Mouse (Mus musculus) heart, embryonic 15.5 days (tissue): ENCODE measurements around the gene Gdf5. TPM values are rescaled to one million over a fixed set of nuclear protein-coding genes. Genes with fewer than 3 reads are reported as not detected.
"Not testable (repeated sequence)": the region's sequence is repeated elsewhere in the genome, so short reads cannot be mapped to it uniquely, and the experiment has no call there.

Experiments used
- ATAC-seq: fragments of 200-750 bp; cut with Nextera tagmentation; replicated peaks from 2 replicates; pipeline ENCODE4 v1.8.0; 2017; ENCODE audit warnings: low read depth, moderate TSS enrichment; ENCODE audit not compliant: insufficient number of reproducible peaks, insufficient read depth, low FRiP score
- H3K27ac ChIP-seq: fragments of 300-500 bp; sonication (generic); 2 replicates; pipeline ENCODE4 v1.5.1; 2015; ENCODE audit warnings: mild to moderate bottlenecking, inconsistent platforms
- H3K27me3 ChIP-seq: fragments of 300-500 bp; sonication (generic); 2 replicates; pipeline ENCODE4 v1.6.1; 2015; ENCODE audit warnings: inconsistent platforms
- H3K36me3 ChIP-seq: fragments of 300-500 bp; sonication (generic); 2 replicates; pipeline ENCODE4 v1.6.1; 2015; ENCODE audit warnings: mild to moderate bottlenecking, inconsistent platforms
- H3K4me1 ChIP-seq: fragments of 300-500 bp; sonication (generic); replicated peaks from 2 replicates; pipeline ENCODE4 v1.6.1; 2015; ENCODE audit warnings: inconsistent platforms
- H3K4me2 ChIP-seq: fragments of 300-500 bp; sonication (generic); 2 replicates; pipeline ENCODE4 v1.6.1; 2015; ENCODE audit warnings: inconsistent platforms, mild to moderate bottlenecking, moderate library complexity
- H3K4me3 ChIP-seq: fragments of 300-500 bp; sonication (generic); 2 replicates; pipeline ENCODE4 v1.5.1; 2015; ENCODE audit warnings: mild to moderate bottlenecking, inconsistent platforms
- H3K9ac ChIP-seq: fragments of 300-500 bp; sonication (generic); 2 replicates; pipeline ENCODE4 v1.6.1; 2015; ENCODE audit warnings: mild to moderate bottlenecking, inconsistent platforms
- H3K9me3 ChIP-seq: fragments of 300-500 bp; sonication (generic); replicated peaks from 2 replicates; pipeline ENCODE4 v1.6.1; 2016; ENCODE audit warnings: inconsistent platforms
- WGBS: fragments of 180-500 bp; shearing (Covaris S2); methylation state at CpG from one replicate; pipeline ENCODE4 v1.1.7; 2015; ENCODE audit warnings: mixed read lengths; 5-methylcytosine and 5-hydroxymethylcytosine counted together
- polyA plus RNA-seq: library from polyadenylated mRNA; unstranded; fragments of >200 nt; fragmentation: Nextera tagmentation; extraction: Ambion mirVana; gene quantifications from 2 replicates; pipeline ENCODE4 v1.2.1, GENCODE M21; 2015

The Gdf5 gene
- polyA plus RNA-seq, 1 experiment from 2014 or later, result 0.30 TPM

- no peak for ATAC-seq
- Histone ChIP-seq H3K36me3 (no peaks in the 10 kb centered on the region), H3K4me1 (peaks cover 16% of the 10 kb centered on the region), H3K27me3 (peaks cover 7% of the 10 kb centered on the region), H3K9me3 (no peaks in the 10 kb centered on the region), H3K9ac (no peak within 1 kb of the TSS), H3K27ac (no peak within 1 kb of the TSS), H3K4me2 (no peak within 1 kb of the TSS), H3K4me3 (no peak within 1 kb of the TSS)
- WGBS, result 87% methylated on average over 3 of the region's 3 CpGs
These were observed 4.5 kb downstream of the Gdf5 start, which contains the start of gene Gm15557 for GRCm38 (mm10) chr2:155940681-155941080. Gene Gm15557 (plus strand): TSS chr2:155940728.

DNA sequence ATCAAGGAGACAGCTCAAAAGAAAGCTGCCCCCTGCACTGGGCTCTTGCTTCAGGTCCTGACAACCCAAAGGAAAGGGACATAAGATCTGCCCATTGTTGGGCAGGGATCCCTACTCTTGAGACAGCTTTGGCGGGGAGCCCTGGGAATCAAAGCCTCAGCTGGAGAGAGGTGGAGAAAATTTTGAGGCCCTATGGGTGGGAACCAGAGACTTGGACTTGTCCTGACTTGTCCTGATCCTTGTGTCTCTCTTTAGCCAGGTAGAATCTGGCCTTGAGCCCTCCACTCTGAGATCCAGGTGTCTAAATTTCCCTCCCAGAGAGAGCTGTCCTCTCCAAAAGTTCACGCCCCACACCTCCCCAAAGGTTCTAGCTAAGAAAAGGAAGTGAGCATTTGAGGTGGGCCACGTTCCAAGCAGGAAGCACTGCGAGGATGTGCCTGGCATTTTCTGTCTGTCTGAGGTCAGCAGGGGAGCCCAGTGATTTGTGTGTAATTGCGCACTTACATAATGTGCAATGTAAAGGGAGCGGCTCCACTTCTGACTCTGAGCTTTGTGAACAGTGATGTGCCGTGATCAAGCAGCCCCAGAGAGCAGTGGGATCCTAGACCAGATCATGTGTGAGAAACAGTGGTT is 5.2 kb downstream of the Gdf5 start:
- Histone ChIP-seq H3K4me2 (no peak overlapping the region), H3K27me3 (peaks cover 7% of the 10 kb centered on the region), H3K9ac (no peak overlapping the region), H3K4me1 (peaks cover 13% of the 10 kb centered on the region), H3K4me3 (no peak overlapping the region), H3K27ac (no peak overlapping the region), H3K36me3 (no peaks in the 10 kb centered on the region), H3K9me3 (no peaks in the 10 kb centered on the region)
- 63% methylated on average over 7 of the region's 7 CpGs for WGBS
- no peak for ATAC-seq

DNA sequence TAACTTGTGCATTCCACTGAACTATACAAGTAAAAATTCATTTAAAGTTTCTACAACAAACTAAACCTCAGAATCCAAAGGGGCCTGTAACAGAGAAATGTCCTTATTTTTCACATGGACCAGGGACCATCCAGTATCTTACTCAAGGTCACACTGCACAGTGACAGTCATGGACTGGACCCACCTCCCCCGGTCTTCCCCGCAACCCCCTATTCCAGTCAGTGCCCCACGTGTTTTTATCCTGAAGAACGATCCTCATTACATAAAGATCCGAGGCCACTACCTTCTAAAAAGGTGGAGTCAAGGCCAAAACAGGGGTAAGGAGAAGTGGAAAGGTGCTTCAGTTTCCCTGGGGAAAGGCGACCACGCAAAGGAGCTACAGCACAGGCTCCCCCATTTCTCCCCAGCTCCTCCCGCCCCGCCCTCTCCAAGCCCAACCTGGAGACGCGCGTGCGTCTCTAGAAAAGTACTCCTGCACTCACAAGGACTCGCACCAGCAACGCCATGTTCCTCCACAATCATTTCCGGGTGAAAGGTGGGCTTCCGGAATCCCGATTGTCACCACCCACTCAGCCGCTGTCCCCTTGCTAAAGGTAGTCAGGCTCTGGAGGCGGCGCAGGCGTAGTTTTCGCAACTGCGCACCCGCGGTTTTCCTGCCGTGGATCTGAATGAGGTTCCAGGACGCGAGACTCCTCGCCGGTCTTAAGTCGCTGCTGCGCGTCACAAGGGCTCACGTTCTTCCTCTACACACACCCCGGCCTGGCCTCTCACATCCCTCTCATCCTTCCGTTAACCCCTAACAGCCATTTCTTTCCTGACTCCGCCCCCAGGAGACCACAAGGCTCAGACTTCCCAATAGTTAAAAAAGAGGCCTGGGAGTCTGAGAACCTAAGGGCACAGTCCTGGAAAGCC is 15.4 kb downstream of the Gdf5 start, which contains the start of gene Uqcc1:
TSS of gene Uqcc1 (minus strand) at position 780 of the 912 bp plus-strand sequence.
- Histone ChIP-seq H3K4me1 (peaks cover 16% of the 10 kb centered on the region), H3K27me3 (no peaks in the 10 kb centered on the region), H3K9ac (peak within 1 kb of the TSS; percentile 51), H3K4me2 (peak within 1 kb of the TSS; percentile 67), H3K9me3 (no peaks in the 10 kb centered on the region), H3K4me3 (peak within 1 kb of the TSS; percentile 62), H3K36me3 (no peaks in the 10 kb centered on the region), H3K27ac (peak within 1 kb of the TSS; percentile 84)
- WGBS, result under 1% methylated on average over 38 of the region's 38 CpGs
- peak; percentile 90 for ATAC-seq

DNA sequence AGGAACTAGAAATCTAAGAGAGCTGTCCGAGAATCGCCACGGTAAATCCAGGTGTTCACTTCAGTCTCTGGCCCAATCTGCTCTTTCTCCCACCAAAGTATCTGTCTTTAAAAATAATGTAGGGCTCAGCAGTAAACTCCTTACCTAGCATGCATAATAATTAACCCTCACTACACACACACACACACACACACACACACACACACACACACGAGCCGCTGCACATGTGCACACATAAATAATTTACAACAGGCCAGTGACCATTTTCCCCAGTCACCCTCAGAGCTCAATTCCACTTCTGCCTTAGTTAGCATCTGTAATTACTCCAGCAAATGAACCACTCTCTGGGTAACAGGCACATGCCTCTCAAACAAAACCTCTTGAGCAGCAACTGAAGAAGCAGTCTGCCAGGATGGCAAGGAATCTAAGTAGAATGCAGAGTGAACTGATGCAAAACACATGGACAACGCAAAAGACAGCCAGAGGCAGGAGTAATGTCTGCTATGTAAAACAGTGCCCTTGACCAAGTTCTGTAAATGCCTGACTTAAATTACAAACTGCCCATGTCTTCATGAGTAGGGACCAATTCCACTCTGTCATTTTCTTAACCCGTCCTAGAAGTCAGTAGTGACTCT is 16.3 kb downstream of the Gdf5 start:
- Histone ChIP-seq H3K27ac (peak overlapping the region; percentile 84), H3K4me3 (peak overlapping the region; percentile 62), H3K36me3 (peaks cover 7% of the 10 kb centered on the region; the same call in 1 of the 2 replicates), H3K9me3 (no peaks in the 10 kb centered on the region), H3K9ac (peak overlapping the region; percentile 51), H3K4me1 (peaks cover 16% of the 10 kb centered on the region), H3K4me2 (peak overlapping the region; percentile 67), H3K27me3 (no peaks in the 10 kb centered on the region)
- no peak for ATAC-seq
- 68% methylated on average over 7 of the region's 7 CpGs for WGBS

- not testable (repeated sequence) for H3K9ac ChIP-seq, H3K27ac ChIP-seq, H3K4me2 ChIP-seq, H3K4me3 ChIP-seq, H3K9me3 ChIP-seq, H3K27me3 ChIP-seq, ATAC-seq
- Histone ChIP-seq H3K4me1 (peaks cover 11% of the 10 kb centered on the region), H3K36me3 (peaks cover 16% of the 10 kb centered on the region; the same call in 1 of the 2 replicates)
- WGBS, result 85% methylated on average over 6 of the region's 6 CpGs
These were observed 20.0 kb downstream of the Gdf5 start for GRCm38 (mm10) chr2:155925213-155925612.

DNA sequence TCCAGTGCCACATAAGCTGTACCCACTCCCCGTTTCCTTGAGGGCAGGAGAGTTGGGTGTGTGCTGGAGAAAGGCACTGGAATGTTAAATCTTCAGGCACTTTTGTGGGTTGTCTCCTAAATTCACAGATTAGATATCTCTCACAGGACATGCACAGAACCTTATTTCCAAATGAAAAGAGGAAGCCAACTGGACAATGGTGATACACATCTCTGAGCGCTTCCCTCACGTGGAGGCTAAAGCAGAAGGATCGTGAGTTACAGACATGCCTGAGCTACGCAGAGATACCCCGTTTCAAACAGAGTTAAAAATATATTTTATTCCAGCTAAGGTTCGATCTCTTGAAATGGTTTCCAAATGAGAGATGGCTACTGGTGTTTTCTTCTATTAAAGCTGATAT is 22.0 kb downstream of the Gdf5 start:
- H3K4me2 ChIP-seq, result no peak overlapping the region
- no peaks in the 10 kb centered on the region for H3K27me3 ChIP-seq
- no peak overlapping the region for H3K4me3 ChIP-seq
- no peak overlapping the region for H3K9ac ChIP-seq
- no peaks in the 10 kb centered on the region for H3K9me3 ChIP-seq
- no peak overlapping the region for H3K27ac ChIP-seq
- no peak for ATAC-seq
- H3K4me1 ChIP-seq, result 0 out of 2 replicates have a peak, but pooled peaks cover 3% of the 10 kb centered on the region
- 91% methylated on average over 7 of the region's 7 CpGs for WGBS
- H3K36me3 ChIP-seq, result peaks cover 26% of the 10 kb centered on the region

- Histone ChIP-seq H3K9me3 (no peaks in the 10 kb centered on the region), H3K4me3 (no peak overlapping the region), H3K4me2 (no peak overlapping the region), H3K27me3 (no peaks in the 10 kb centered on the region), H3K4me1 (no peaks in the 10 kb centered on the region), H3K36me3 (peaks cover 53% of the 10 kb centered on the region), H3K9ac (no peak overlapping the region), H3K27ac (no peak overlapping the region)
- 85% methylated on average over 6 of the region's 6 CpGs for WGBS
- ATAC-seq, result no peak
These were observed 30.5 kb downstream of the Gdf5 start for GRCm38 (mm10) chr2:155914684-155915083.

- no peak for ATAC-seq
- H3K36me3 ChIP-seq, result peaks cover 39% of the 10 kb centered on the region
- H3K27me3 ChIP-seq, result no peaks in the 10 kb centered on the region
- H3K4me1 ChIP-seq, result no peaks in the 10 kb centered on the region
- no peak overlapping the region for H3K9ac ChIP-seq
- no peak overlapping the region for H3K27ac ChIP-seq
- H3K9me3 ChIP-seq, result no peaks in the 10 kb centered on the region
- no peak overlapping the region for H3K4me3 ChIP-seq
- no peak overlapping the region for H3K4me2 ChIP-seq
- WGBS, result 94% methylated on average over 6 of the region's 6 CpGs
These were observed 41.5 kb downstream of the Gdf5 start for GRCm38 (mm10) chr2:155903632-155904008.

DNA sequence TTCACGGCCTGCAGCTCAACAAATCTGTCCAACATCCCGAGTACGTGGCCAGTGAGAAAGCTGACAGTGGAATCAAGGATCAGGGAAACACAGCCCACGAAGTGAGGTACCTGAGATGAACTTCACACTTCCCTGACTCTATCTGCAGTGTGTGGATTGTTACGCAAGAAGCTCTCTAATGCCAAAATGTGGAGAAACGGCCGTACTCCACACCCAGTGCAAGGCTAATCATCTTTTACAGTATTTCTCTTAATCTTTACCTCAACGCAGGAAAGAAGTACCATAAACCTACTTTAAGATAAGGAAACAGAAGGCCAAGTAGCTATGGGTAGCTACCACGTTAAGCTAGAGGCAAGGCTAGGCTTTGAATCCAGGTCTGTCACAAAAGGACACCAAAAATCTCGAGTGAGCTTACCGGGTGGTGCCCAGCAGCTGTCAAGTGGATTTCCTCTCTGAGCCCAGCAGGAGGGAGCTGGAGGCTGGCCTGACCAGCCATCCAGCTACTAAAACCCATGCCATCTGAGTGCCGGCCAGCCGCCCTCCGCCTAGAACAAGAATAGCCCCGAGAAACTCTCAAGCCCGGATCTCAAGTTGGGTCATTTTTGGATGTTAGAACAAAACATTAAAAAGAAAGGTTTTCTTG is 42.1 kb downstream of the Gdf5 start:
- H3K9ac ChIP-seq, result no peak overlapping the region
- no peak for ATAC-seq
- H3K4me3 ChIP-seq, result no peak overlapping the region
- 75% methylated on average over 16 of the region's 16 CpGs for WGBS
- H3K36me3 ChIP-seq, result peaks cover 43% of the 10 kb centered on the region
- H3K27ac ChIP-seq, result no peak overlapping the region
- H3K4me2 ChIP-seq, result no peak overlapping the region
- no peaks in the 10 kb centered on the region for H3K9me3 ChIP-seq
- H3K27me3 ChIP-seq, result no peaks in the 10 kb centered on the region
- no peaks in the 10 kb centered on the region for H3K4me1 ChIP-seq

GRCm38 (mm10) chr2:155895046-155895735 is 50.0 kb downstream of the Gdf5 start:
- Histone ChIP-seq H3K27me3 (no peaks in the 10 kb centered on the region), H3K9me3 (no peaks in the 10 kb centered on the region), H3K9ac (no peak overlapping the region), H3K4me2 (no peak overlapping the region), H3K4me3 (no peak overlapping the region), H3K36me3 (peaks cover 39% of the 10 kb centered on the region), H3K4me1 (no peaks in the 10 kb centered on the region), H3K27ac (no peak overlapping the region)
- no peak for ATAC-seq
- 81% methylated on average over 16 of the region's 16 CpGs for WGBS
